Mouse (Mus musculus) E14TG2a.4 (cell line): ENCODE results near the gene Sun1.

Experiments used
- H3K27me3 ChIP-seq: 2 replicates; pipeline ENCODE4 v1.6.1; 2014; ENCODE audit warnings: low read length, control low read depth; ENCODE audit not compliant: insufficient read depth
- H3K36me3 ChIP-seq: 2 replicates; pipeline ENCODE4 v1.6.1; 2014; ENCODE audit warnings: low read length, control low read depth; ENCODE audit not compliant: insufficient read depth
- H3K4me1 ChIP-seq: replicated peaks from 2 replicates; pipeline ENCODE4 v1.6.1; 2014; ENCODE audit warnings: low read depth, low read length, control low read depth
- H3K4me3 ChIP-seq: replicated peaks from 2 replicates; pipeline ENCODE4 v1.5.1; 2014; ENCODE audit warnings: mild to moderate bottlenecking, low read length
- H3K9me3 ChIP-seq: 2 replicates; pipeline ENCODE4 v1.6.1; 2014; ENCODE audit warnings: low read length, control low read depth
- CTCF ChIP-seq: conservative IDR thresholded peaks from 2 replicates; pipeline ENCODE4 v1.5.1; 2014; ENCODE audit warnings: low read length
- NANOG ChIP-seq: IDR thresholded peaks from 2 replicates; pipeline ENCODE4 v1.6.1; 2014; ENCODE audit warnings: borderline replicate concordance, low read length, mixed read lengths
- POU5F1 ChIP-seq: IDR thresholded peaks from 2 replicates; pipeline ENCODE4 v1.6.1; 2014; ENCODE audit warnings: low read length, borderline replicate concordance

The Sun1 gene

DNA sequence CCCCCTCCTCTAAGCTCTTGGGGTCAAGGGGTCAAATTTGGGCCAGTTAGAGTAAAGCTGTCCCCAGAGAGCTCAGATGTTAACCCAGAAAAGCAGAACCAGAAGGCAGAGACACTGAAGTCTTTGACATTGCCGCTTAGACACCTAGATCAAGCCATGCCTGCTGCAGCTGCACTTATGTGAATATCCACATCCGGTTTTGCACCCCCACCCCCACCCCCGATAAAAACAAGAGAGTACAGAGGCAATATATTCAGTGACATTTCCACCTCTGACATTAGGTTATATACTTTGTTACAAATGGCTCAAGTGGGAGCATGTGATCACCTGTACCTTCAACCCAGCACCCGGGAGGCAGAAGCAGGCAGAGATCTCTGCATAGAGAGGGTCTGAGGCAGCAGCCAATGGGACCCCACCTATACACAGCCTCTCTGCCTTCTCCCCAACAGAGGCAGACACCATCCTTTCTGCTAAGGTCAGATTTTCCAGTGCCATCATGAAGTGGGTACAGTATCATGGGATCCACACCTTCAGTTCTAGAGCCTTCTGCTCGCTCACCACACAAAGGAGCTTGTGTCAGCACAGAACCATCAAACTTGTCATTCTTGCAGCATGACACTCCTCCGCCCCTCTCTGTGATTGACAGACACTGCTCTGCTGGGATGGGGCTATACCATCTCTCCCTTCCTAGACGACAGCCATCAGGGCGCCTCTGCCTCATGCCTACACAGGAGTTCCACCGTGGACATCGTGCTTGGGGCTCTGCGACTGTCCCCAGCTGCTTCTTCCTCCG, 90.2 kb downstream of the Sun1 start:
- TF ChIP-seq CTCF = no peak
- no peak for TF ChIP-seq POU5F1
- TF ChIP-seq NANOG = no peak
- H3K27me3 ChIP-seq = no peaks in the 10 kb centered on the region
- H3K36me3 ChIP-seq = peaks cover 89% of the 10 kb centered on the region
- peaks cover 25% of the 10 kb centered on the region for H3K9me3 ChIP-seq
- peaks cover 57% of the 10 kb centered on the region for H3K4me1 ChIP-seq
- no peak overlapping the region for H3K4me3 ChIP-seq

DNA sequence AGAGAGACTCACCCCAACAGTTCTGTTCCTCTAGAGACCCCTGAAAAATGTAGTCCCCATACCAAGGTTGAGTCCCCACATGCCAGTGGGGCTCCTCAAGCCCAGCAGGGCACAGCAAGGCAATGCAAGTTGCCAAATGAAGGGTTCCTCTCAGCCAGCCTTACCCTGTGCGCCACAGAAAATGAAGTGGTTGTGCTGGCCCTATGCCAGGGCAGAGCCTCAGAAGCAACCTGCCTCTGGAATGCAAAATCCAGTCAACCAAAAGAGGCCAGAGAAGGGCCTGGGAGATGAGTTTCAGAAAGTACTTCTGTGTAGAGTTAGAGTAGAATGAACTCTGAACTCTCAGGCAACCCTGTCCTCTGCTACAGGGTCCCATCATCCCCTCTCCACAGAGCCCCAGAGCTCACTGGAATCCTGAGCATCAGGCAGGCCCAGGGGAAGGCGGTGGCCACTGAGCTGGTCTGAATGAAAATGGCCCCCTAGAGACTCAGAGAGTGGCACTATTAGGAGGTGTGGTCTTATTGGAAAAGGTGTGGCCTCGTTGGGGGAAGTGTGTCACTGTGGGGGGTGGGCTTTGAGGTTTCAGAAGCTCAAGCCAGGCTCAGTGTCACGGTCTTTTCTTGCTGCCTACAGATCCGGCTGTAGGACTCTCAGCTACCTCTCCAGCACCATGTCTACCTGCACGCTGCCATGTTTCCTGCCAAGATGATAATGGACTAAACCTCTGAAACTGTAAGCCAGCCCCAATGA, 91.5 kb downstream of the Sun1 start:
- H3K27me3 ChIP-seq = no peaks in the 10 kb centered on the region
- 0 out of 2 replicates have a peak overlapping the region, but pooled peaks have one; percentile 17 for H3K4me3 ChIP-seq
- TF ChIP-seq NANOG (no peak), CTCF (no peak), POU5F1 (no peak)
- H3K36me3 ChIP-seq = peaks cover 87% of the 10 kb centered on the region
- peaks cover 47% of the 10 kb centered on the region for H3K4me1 ChIP-seq
- peaks cover 25% of the 10 kb centered on the region for H3K9me3 ChIP-seq

DNA sequence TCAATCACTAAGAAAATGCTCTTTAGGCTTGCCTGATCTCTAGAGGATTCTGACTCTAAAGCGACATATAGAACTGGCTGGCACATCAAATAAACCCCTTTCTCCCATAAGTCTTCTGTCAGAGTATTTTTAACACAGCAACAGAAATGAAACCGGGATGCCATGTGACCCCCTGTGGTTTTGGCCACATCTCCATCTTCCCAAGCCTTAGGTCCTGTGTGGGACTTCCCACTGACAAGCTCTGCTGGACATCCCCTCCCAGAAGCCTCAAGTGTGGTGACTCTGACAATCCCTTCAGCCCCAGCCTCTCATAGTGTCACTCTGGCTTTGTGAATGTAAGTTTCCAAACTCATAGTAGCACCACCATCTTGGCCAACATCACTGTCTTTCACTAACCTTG, 93.7 kb downstream of the Sun1 start:
- H3K9me3 ChIP-seq = peaks cover 8% of the 10 kb centered on the region
- no peaks in the 10 kb centered on the region for H3K27me3 ChIP-seq
- peaks cover 62% of the 10 kb centered on the region for H3K4me1 ChIP-seq
- TF ChIP-seq CTCF = no peak
- TF ChIP-seq NANOG = no peak
- TF ChIP-seq POU5F1 = no peak
- no peak overlapping the region for H3K4me3 ChIP-seq
- peaks cover 91% of the 10 kb centered on the region for H3K36me3 ChIP-seq

DNA sequence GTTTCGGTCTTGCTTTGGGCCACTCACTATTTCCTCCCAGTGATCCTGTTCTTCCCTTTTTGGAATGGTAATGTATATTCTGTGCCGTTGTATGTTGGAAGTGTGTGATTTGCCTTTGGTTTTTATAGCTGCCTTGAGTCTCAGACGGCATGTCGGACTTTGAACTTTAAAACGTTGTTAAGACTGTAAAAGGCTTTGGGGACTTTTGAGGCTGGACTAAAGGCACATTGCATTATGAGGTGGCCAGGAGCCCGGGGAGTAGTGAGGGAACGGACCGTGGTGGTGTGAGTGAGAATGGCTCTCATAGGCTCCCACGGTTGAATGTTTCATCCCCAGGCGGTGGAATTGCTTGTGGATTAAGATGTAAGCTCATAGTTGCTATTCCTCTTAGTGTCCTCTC, 96.7 kb downstream of the Sun1 start:
- no peaks in the 10 kb centered on the region for H3K27me3 ChIP-seq
- no peak overlapping the region for H3K4me3 ChIP-seq
- peaks cover 78% of the 10 kb centered on the region for H3K36me3 ChIP-seq
- H3K4me1 ChIP-seq = peaks cover 64% of the 10 kb centered on the region
- H3K9me3 ChIP-seq = peaks cover 8% of the 10 kb centered on the region
- TF ChIP-seq NANOG (no peak), CTCF (no peak), POU5F1 (no peak)

DNA sequence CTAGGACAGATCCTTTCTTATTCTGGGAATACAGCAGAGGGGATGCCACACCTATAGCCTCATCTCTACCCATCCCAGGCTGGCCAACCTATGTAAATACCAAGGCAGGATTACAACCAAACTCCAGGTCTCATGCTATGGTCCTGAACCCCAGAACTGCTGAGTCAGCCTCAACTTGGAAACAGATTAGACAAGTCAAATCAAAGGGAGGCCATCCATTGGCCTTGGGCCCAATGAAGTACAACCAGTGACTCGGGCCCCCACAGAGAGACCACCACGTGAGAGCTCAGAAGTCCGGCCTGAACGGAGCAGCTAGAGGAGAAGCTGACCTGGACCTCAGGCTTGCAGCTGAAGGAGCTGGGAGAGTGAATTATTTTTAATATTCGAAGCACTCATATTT, 97.3 kb downstream of the Sun1 start:
- H3K4me1 ChIP-seq = peaks cover 64% of the 10 kb centered on the region
- peaks cover 8% of the 10 kb centered on the region for H3K9me3 ChIP-seq
- TF ChIP-seq POU5F1 (no peak), CTCF (no peak), NANOG (no peak)
- no peak overlapping the region for H3K4me3 ChIP-seq
- no peaks in the 10 kb centered on the region for H3K27me3 ChIP-seq
- H3K36me3 ChIP-seq = peaks cover 83% of the 10 kb centered on the region
